Mouse (Mus musculus) liver, embryonic 14.5 days (tissue): ENCODE data around the gene Zfp536. TPM values are rescaled to one million over a fixed set of nuclear protein-coding genes. Genes with fewer than 3 reads are reported as not detected.

Source experiments
- ATAC-seq: fragments of 200-750 bp; cut with Nextera tagmentation; 2 replicates; pipeline ENCODE4 v1.8.0; 2017; ENCODE audit warnings: moderate number of reproducible peaks, mild to moderate bottlenecking, moderate library complexity; ENCODE audit not compliant: insufficient read depth
- DNase-seq, 3 experiments: peaks; one replicate each; pipeline ENCODE4 v3.0.0-alpha.2; 2012 to 2013; ENCODE audit warnings: low read depth in 3 of 3, low spot score in 3 of 3
- H3K27ac ChIP-seq: fragments of 300-500 bp; sonication (generic); 2 replicates; pipeline ENCODE4 v1.5.1; 2014; ENCODE audit warnings: moderate library complexity, mild to moderate bottlenecking, control low read depth, inconsistent platforms
- H3K27me3 ChIP-seq: fragments of 300-500 bp; sonication (generic); 2 replicates; pipeline ENCODE4 v1.6.1; 2014; ENCODE audit warnings: mild to moderate bottlenecking, low read length, moderate library complexity; ENCODE audit not compliant: control insufficient read depth, insufficient read depth
- H3K36me3 ChIP-seq: fragments of 300-500 bp; sonication (generic); replicated peaks from 2 replicates; pipeline ENCODE4 v1.6.1; 2014; ENCODE audit warnings: low read depth; ENCODE audit not compliant: control insufficient read depth, insufficient read depth
- H3K4me1 ChIP-seq, 2 experiments: fragments of 200-500 bp in 1 of 2; fragments of 300-500 bp in 1 of 2; sonication (generic) in 1 of 2; replicated peaks; 2 replicates each; pipeline ENCODE4 v1.6.1; 2012 to 2014; ENCODE audit warnings: antibody characterized with exemption in 1 of 2, inconsistent platforms in 1 of 2, low read length in 1 of 2; ENCODE audit not compliant: control insufficient read depth in 2 of 2, insufficient read depth in 2 of 2
- H3K4me2 ChIP-seq: fragments of 300-500 bp; sonication (generic); 2 replicates; pipeline ENCODE4 v1.6.1; 2014; ENCODE audit warnings: low read depth, mild to moderate bottlenecking, control low read depth, moderate library complexity
- H3K4me3 ChIP-seq, 2 experiments: fragments of 200-500 bp in 1 of 2; fragments of 300-500 bp in 1 of 2; sonication (generic) in 1 of 2; 2 replicates each; pipeline ENCODE4 v1.5.1; 2012 to 2014; ENCODE audit warnings: low read depth in 2 of 2, low read length in 2 of 2, mild to moderate bottlenecking in 2 of 2, control low read depth in 1 of 2, inconsistent platforms in 1 of 2, moderate library complexity in 1 of 2; ENCODE audit not compliant: insufficient read depth in 1 of 2
- H3K9ac ChIP-seq: fragments of 300-500 bp; sonication (generic); replicated peaks from 2 replicates; pipeline ENCODE4 v1.6.1; 2014; ENCODE audit warnings: mild to moderate bottlenecking, control low read depth, moderate library complexity
- H3K9me3 ChIP-seq: fragments of 300-500 bp; sonication (generic); 2 replicates; pipeline ENCODE4 v1.6.1; 2016; ENCODE audit warnings: low read length, mixed read lengths; ENCODE audit not compliant: control insufficient read depth
- CTCF ChIP-seq: IDR thresholded peaks from 2 replicates; pipeline ENCODE4 v1.5.1; 2016; ENCODE audit warnings: antibody characterized with exemption, low read depth, control low read depth
- EP300 ChIP-seq: IDR thresholded peaks from 2 replicates; pipeline ENCODE4 v1.6.1; 2016; ENCODE audit warnings: antibody characterized with exemption, low read depth
- WGBS: fragments of 180-500 bp; shearing (Covaris S2); extraction: QIAGEN DNeasy Blood & Tissue Kit; methylation state at CpG from one replicate; pipeline ENCODE4 v1.1.7; 2014; ENCODE audit not compliant: insufficient replicate concordance; 5-methylcytosine and 5-hydroxymethylcytosine counted together
- polyA plus RNA-seq, 2 experiments: library from polyadenylated mRNA; depleted of rRNA in 1 of 2; stranded (reverse) in 1 of 2; unstranded in 1 of 2; fragments of >200 nt; fragmentation: Nextera tagmentation in 1 of 2; extraction: Ambion mirVana in 1 of 2; gene quantifications; 2 replicates each; pipeline versions ENCODE4 v1.2.1 to v1.2.3; 2012 to 2014

Gene Zfp536
- polyA plus RNA-seq, 2 experiments, result not detected

DNA sequence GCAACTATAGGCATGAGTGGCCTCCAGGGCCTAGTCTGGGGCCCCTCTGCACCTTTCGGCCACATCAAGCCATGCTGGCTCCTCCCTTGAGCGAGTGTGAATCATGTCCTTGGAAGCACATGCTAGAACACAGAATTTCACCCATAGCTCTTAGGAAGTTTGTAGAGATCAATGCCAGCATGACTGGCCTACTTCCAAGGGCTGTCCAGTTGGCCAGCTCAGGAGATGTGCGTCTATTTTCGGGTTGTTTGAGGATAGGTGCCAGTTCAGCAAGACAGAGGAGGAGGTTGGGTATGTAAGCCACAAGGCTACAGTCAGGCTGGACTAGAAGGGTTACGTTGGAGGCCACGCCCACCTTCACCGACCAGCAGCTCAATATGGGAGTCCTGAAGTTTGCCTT lies 201.4 kb downstream of the Zfp536 start:
- no peak overlapping the region for H3K9ac ChIP-seq
- TF ChIP-seq EP300 (no peak), CTCF (no peak)
- no peak overlapping the region for H3K4me2 ChIP-seq
- no peak for ATAC-seq
- no peak overlapping the region for H3K4me3 ChIP-seq
- DNase-seq, result no peak
- no peaks in the 10 kb centered on the region for H3K9me3 ChIP-seq
- WGBS, result 58% methylated on average over 7 of the region's 7 CpGs
- H3K4me1 ChIP-seq, result no peaks in the 10 kb centered on the region
- no peaks in the 10 kb centered on the region for H3K36me3 ChIP-seq
- H3K27me3 ChIP-seq, result no peaks in the 10 kb centered on the region
- no peak overlapping the region for H3K27ac ChIP-seq

DNA sequence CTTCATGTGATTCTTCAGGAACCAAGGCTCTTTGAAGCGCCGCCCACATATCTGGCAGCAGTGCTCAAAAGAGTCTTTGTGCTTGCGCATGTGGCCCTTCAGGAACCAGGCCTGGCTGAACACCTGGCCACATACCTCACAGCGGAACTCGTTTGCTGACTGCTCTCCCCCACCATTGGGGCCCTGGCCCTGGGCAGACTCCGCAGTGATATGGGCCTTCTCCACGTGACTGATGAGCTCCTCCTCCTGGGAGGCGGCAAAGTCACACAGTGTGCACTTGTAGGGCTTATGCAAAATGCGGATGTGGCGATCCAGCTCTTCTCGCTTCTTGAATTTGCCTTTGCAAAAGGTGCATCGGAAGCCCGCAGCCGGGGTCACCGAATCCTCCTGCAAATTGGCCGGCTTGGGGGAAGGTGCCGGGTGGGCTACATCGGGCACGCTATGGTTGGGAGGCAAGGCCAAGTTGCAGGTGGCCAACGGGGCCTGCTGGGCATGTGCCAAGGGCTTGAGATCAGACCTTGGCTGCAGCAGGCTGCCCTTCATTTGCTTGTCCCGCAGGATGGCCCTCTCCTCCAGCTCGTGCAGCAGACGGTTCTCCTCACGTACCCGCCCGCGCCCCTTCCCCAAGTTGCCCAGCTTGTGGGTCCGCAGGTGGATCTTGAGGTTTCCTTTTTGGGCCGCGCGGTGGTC lies 204.5 kb downstream of the Zfp536 start:
- Histone ChIP-seq H3K27ac (no peak overlapping the region), H3K4me2 (no peak overlapping the region), H3K4me1 (no peaks in the 10 kb centered on the region), H3K9me3 (no peaks in the 10 kb centered on the region), H3K27me3 (no peaks in the 10 kb centered on the region), H3K36me3 (no peaks in the 10 kb centered on the region), H3K9ac (no peak overlapping the region), H3K4me3 (no peak overlapping the region)
- no peak for TF ChIP-seq EP300
- no peak for TF ChIP-seq CTCF
- DNase-seq (no peak), ATAC-seq (no peak)
- WGBS, result 59% methylated on average over 31 of the region's 31 CpGs

DNA sequence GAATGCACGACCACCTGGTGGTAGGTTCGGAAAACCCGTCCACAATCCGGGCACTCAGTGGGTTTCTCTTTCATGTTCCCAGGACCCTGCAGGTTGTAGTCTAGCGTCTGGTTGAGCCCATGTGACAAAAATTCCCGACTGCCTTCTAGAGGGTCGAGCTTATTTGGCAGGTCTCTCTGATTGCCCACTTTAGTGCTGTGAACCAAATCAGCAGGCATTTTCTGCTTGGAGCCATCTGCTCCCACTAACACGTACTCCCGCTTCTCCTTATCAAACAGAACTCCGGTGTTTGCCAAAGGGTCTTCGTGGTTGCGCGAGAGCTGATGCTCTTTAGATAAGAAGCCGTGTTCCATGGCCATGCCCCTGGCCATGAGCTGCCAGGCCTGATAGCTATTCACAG lies 205.4 kb downstream of the Zfp536 start:
- Histone ChIP-seq H3K4me2 (no peak overlapping the region), H3K9me3 (no peaks in the 10 kb centered on the region), H3K4me3 (no peak overlapping the region), H3K9ac (no peak overlapping the region), H3K36me3 (no peaks in the 10 kb centered on the region), H3K4me1 (no peaks in the 10 kb centered on the region), H3K27me3 (no peaks in the 10 kb centered on the region), H3K27ac (no peak overlapping the region)
- 65% methylated on average over 14 of the region's 14 CpGs for WGBS
- ATAC-seq (no peak), DNase-seq (no peak)
- no peak for TF ChIP-seq EP300
- no peak for TF ChIP-seq CTCF

DNA sequence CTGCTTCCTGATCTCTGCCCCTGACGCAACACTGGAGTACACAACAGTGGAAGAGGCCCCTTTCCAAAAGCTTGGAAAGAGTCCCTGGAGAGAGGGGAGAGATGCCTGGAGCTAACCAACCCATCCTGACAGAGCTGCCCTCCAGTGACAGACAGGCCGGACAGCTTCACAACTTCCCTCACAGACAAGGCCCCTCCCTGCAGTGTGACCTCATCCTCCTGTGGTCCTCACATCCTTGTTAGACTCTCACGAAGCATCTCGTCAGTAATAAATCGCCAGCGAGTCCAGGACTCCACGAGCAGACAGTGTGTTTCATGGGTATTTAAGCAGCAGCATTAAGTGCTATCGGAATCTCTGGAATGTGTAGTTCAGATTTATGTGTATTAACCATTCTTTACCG lies 207.4 kb downstream of the Zfp536 start:
- ATAC-seq (no peak), DNase-seq (no peak)
- Histone ChIP-seq H3K9ac (no peak overlapping the region), H3K27ac (no peak overlapping the region), H3K4me3 (no peak overlapping the region), H3K4me2 (no peak overlapping the region), H3K9me3 (no peaks in the 10 kb centered on the region), H3K27me3 (no peaks in the 10 kb centered on the region), H3K36me3 (no peaks in the 10 kb centered on the region), H3K4me1 (no peaks in the 10 kb centered on the region)
- 37% methylated on average over 9 of the region's 9 CpGs for WGBS
- no peak for TF ChIP-seq EP300
- no peak for TF ChIP-seq CTCF

DNA sequence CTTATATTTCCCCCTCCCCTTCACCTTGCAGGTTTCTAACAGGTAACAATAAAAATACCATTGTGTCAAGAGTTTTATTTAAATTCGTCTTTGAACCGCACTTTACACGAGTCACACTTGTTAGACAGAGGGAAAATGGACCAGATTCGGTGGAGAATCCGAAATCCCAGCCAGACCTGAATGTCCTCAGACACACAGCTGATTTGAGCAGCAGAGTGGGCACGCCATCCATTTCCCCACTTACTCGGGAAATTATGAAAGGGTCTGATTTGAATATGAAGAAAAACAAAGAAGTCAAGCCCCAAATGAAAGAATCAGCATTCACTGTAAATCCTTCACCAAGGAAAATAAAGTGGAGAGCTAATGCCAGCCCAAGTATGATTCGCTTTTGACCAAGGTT lies 208.1 kb downstream of the Zfp536 start:
- H3K27me3 ChIP-seq, result no peaks in the 10 kb centered on the region
- no peak overlapping the region for H3K4me2 ChIP-seq
- TF ChIP-seq CTCF (no peak), EP300 (no peak)
- H3K9ac ChIP-seq, result no peak overlapping the region
- H3K9me3 ChIP-seq, result no peaks in the 10 kb centered on the region
- 52% methylated on average over 8 of the region's 8 CpGs for WGBS
- H3K36me3 ChIP-seq, result no peaks in the 10 kb centered on the region
- no peak for ATAC-seq
- no peak for DNase-seq
- H3K4me1 ChIP-seq, result no peaks in the 10 kb centered on the region
- no peak overlapping the region for H3K27ac ChIP-seq
- no peak overlapping the region for H3K4me3 ChIP-seq
